ENCODE assay signal across 23 mouse cellular contexts in genomic region chr11:75972916-75973567, GRCm38 (mm10). TPM values are rescaled to one million over a fixed set of nuclear protein-coding genes. Genes with fewer than 3 reads are reported as not detected.
A peak's percentile ranks its signal among the peaks of the same experiment; 100 is the strongest.
DNase-seq lines count a peak whose midpoint lies in the region; ATAC-seq and TF ChIP-seq lines count a peak whose summit lies in the region.
"Had no signal": no experiment of that assay in that cellular context is flagged by ENCODE, and none has a peak within 500 bp of the region (broad histone marks: within the 10 kb centered on the region; RNA-seq: fewer than 3 reads in every experiment).

No protein-coding gene starts in this region.

- TF ChIP-seq CTCF in lung, adult 2 months (IDR thresholded peaks at IDR 0.05; ENCODE audit: insufficient read depth, low read length): no peak

- H3K36me3 ChIP-seq in embryonic facial prominence, embryonic 14.5 days (ENCODE audit: control insufficient read depth, insufficient read depth, low read length): no peaks in the 10 kb centered on the region
- no peaks in the 10 kb centered on the region for H3K36me3 ChIP-seq in embryonic facial prominence, embryonic 10.5 days (replicated peaks)
- H3K36me3 ChIP-seq in lung, embryonic 16.5 days (ENCODE audit: control insufficient read depth, insufficient read depth, low read length): no peaks in the 10 kb centered on the region
- H3K36me3 ChIP-seq: forebrain, embryonic 10.5 days; G1E; limb, embryonic 15.5 days had no signal

- no peak overlapping the region for H3K9ac ChIP-seq in embryonic facial prominence, embryonic 14.5 days (ENCODE audit: low read depth, low read length)
- no peak overlapping the region for H3K9ac ChIP-seq in lung, embryonic 16.5 days (ENCODE audit: low read length)
- H3K9ac ChIP-seq: hindbrain, embryonic 14.5 days; limb, embryonic 15.5 days; liver, embryonic 14.5 days had no signal

- H3K4me2 ChIP-seq in embryonic facial prominence, embryonic 14.5 days (ENCODE audit: low read depth, low read length): no peak overlapping the region
- no peak overlapping the region for H3K4me2 ChIP-seq in lung, embryonic 16.5 days (ENCODE audit: low read depth, low read length)
- H3K4me2 ChIP-seq: hindbrain, embryonic 14.5 days; limb, embryonic 15.5 days had no signal

- H3K4me3 ChIP-seq in embryonic facial prominence, embryonic 14.5 days (ENCODE audit: low read depth, low read length): no peak overlapping the region
- H3K4me3 ChIP-seq in embryonic facial prominence, embryonic 10.5 days: no peak overlapping the region
- no peak overlapping the region for H3K4me3 ChIP-seq in lung, embryonic 16.5 days (ENCODE audit: low read length)
- H3K4me3 ChIP-seq in lung, adult 2 months (replicated peaks; ENCODE audit: extremely low read depth, low read depth, low read length): no peak overlapping the region
- H3K4me3 ChIP-seq: forebrain, embryonic 10.5 days; limb, embryonic 15.5 days had no signal

- H3K9me3 ChIP-seq in embryonic facial prominence, embryonic 14.5 days (ENCODE audit: control insufficient read depth, low read length): peaks cover 7% of the 10 kb centered on the region; the same call in 1 of the 2 replicates
- H3K9me3 ChIP-seq in embryonic facial prominence, embryonic 10.5 days: no peaks in the 10 kb centered on the region
- H3K9me3 ChIP-seq in lung, embryonic 16.5 days (ENCODE audit: control insufficient read depth, low read length): no peaks in the 10 kb centered on the region
- H3K9me3 ChIP-seq: forebrain, embryonic 10.5 days; G1E; limb, embryonic 15.5 days had no signal

- peaks cover 3% of the 10 kb centered on the region; the same call in 1 of the 2 replicates for H3K27me3 ChIP-seq in embryonic facial prominence, embryonic 14.5 days (replicated peaks; ENCODE audit: control insufficient read depth, insufficient read depth, low read length)
- peaks cover 26% of the 10 kb centered on the region for H3K27me3 ChIP-seq in embryonic facial prominence, embryonic 10.5 days (replicated peaks; ENCODE audit: low read depth, poor library complexity, severe bottlenecking)
- no peaks in the 10 kb centered on the region; the same call in 1 of the 2 replicates for H3K27me3 ChIP-seq in lung, embryonic 16.5 days (ENCODE audit: control insufficient read depth, insufficient read depth, low read depth, low read length)
- H3K27me3 ChIP-seq: limb, embryonic 15.5 days had no signal

- TF ChIP-seq POLR2A in lung, adult 2 months (IDR thresholded peaks at IDR 0.05; ENCODE audit: borderline replicate concordance, extremely low read depth, low read depth, low read length): no peak

- 12% methylated on average over 7 of the region's 7 CpGs for WGBS in embryonic facial prominence, embryonic 14.5 days
- WGBS in embryonic facial prominence, embryonic 10.5 days: 26% methylated on average over 7 of the region's 7 CpGs
- WGBS in lung, embryonic 16.5 days: 21% methylated on average over 7 of the region's 7 CpGs
- WGBS in lung, adult 2 months: 28% methylated on average over 7 of the region's 7 CpGs

- peak; percentile 72 for ATAC-seq in embryonic facial prominence, embryonic 14.5 days (ENCODE audit: low read depth)
- peak; percentile 79 for ATAC-seq in lung, embryonic 16.5 days (ENCODE audit: low read depth)
- ATAC-seq: activated CD4-positive, CD25-positive, alpha-beta regulatory T cell, adult 4 months had no signal

- DNase-seq in embryonic facial prominence, embryonic 14.5 days (ENCODE audit: low spot score): peak; percentile 86
- DNase-seq in embryonic facial prominence, embryonic 10.5 days (ENCODE audit: low spot score): no peak
- DNase-seq in lung, adult 2 months: no peak
- DNase-seq in thymus, postnatal 0 days (ENCODE audit: low spot score): peak; percentile 18
- DNase-seq in thymus, postnatal 36 days: no peak
- DNase-seq in ovary, postnatal 36 days (ENCODE audit: low spot score): no peak
- DNase-seq: adrenal gland, adult 8-10 months; B cell, adult 2 months; gastrocnemius, postnatal 36 days; heart, postnatal 36 days; kidney, adult 2 months; lung, postnatal 14 days; right cerebral cortex, postnatal 14 days; spleen, adult 18-20 months; thymus, postnatal 25 days had no signal

- H3K27ac ChIP-seq in embryonic facial prominence, embryonic 14.5 days (replicated peaks; ENCODE audit: low read depth, low read length): no peak overlapping the region
- no peak overlapping the region for H3K27ac ChIP-seq in embryonic facial prominence, embryonic 10.5 days (replicated peaks)
- H3K27ac ChIP-seq in lung, embryonic 16.5 days (ENCODE audit: low read length): peak overlapping the region; percentile 53; the same call in 1 of the 2 replicates
- H3K27ac ChIP-seq: forebrain, embryonic 10.5 days; hindbrain, embryonic 14.5 days; kidney, postnatal 0 days; limb, embryonic 15.5 days; liver, embryonic 14.5 days had no signal

- no peaks in the 10 kb centered on the region for H3K4me1 ChIP-seq in embryonic facial prominence, embryonic 14.5 days (ENCODE audit: control insufficient read depth, insufficient read depth, low read length)
- peaks cover 5% of the 10 kb centered on the region for H3K4me1 ChIP-seq in embryonic facial prominence, embryonic 10.5 days
- H3K4me1 ChIP-seq in lung, embryonic 16.5 days (replicated peaks; ENCODE audit: control insufficient read depth, insufficient read depth, low read length): peaks cover 4% of the 10 kb centered on the region; the same call in 1 of the 2 replicates
- no peaks in the 10 kb centered on the region for H3K4me1 ChIP-seq in lung, adult 2 months (ENCODE audit: control insufficient read depth, insufficient read depth, low read length)

RNA-seq across cellular contexts. Expression of gene 1700016K19Rik, which starts 26.7 kb away (rescaled TPM):
- polyA plus RNA-seq in embryonic facial prominence, embryonic 14.5 days (2014; fragmentation: Nextera tagmentation; extraction: Ambion mirVana): 2.0 and 7.3 TPM in 2 replicates
- polyA plus RNA-seq in embryonic facial prominence, embryonic 10.5 days (2016; fragmentation: Nextera tagmentation; extraction: Ambion mirVana): 0.65 and 0.99 TPM in 2 replicates
- 10.8 and 11.8 TPM in 2 replicates for polyA plus RNA-seq in lung, embryonic 16.5 days (2015; fragmentation: Nextera tagmentation; extraction: Ambion mirVana)
- 13.6 and 14.8 TPM in 2 replicates for polyA plus RNA-seq in lung, adult 2 months (2012; rRNA removed)
- 1.2 and 1.3 TPM in 2 replicates for polyA plus RNA-seq in thymus, postnatal 0 days (2015; fragmentation: Nextera tagmentation; extraction: Ambion mirVana)
- polyA plus RNA-seq: G1E; liver, embryonic 14.5 days had no signal

RNA-seq across cellular contexts. Expression of gene Rph3al, which starts 34.8 kb away (rescaled TPM):
- 3.0 TPM in 2 replicates for polyA plus RNA-seq in embryonic facial prominence, embryonic 14.5 days (2014; fragmentation: Nextera tagmentation; extraction: Ambion mirVana)
- 2.2 and 3.5 TPM in 2 replicates for polyA plus RNA-seq in embryonic facial prominence, embryonic 10.5 days (2016; fragmentation: Nextera tagmentation; extraction: Ambion mirVana)
- polyA plus RNA-seq in lung, embryonic 16.5 days (2015; fragmentation: Nextera tagmentation; extraction: Ambion mirVana): 8.1 and 8.5 TPM in 2 replicates
- 15.5 and 17.7 TPM in 2 replicates for polyA plus RNA-seq in lung, adult 2 months (2012; rRNA removed)
- 4.2 and 4.3 TPM in 2 replicates for polyA plus RNA-seq in thymus, postnatal 0 days (2015; fragmentation: Nextera tagmentation; extraction: Ambion mirVana)
- polyA plus RNA-seq: G1E had no signal

RNA-seq across cellular contexts. Expression of gene Rflnb, which starts 54.5 kb away (rescaled TPM):
- 45.3 and 45.6 TPM in 2 replicates for polyA plus RNA-seq in embryonic facial prominence, embryonic 14.5 days (2014; fragmentation: Nextera tagmentation; extraction: Ambion mirVana)
- 24.6 and 29.7 TPM in 2 replicates for polyA plus RNA-seq in embryonic facial prominence, embryonic 10.5 days (2016; fragmentation: Nextera tagmentation; extraction: Ambion mirVana)
- 41.7 and 42.8 TPM in 2 replicates for polyA plus RNA-seq in lung, embryonic 16.5 days (2015; fragmentation: Nextera tagmentation; extraction: Ambion mirVana)
- polyA plus RNA-seq in lung, adult 2 months (2012; rRNA removed): 15.6 and 16.0 TPM in 2 replicates
- polyA plus RNA-seq in thymus, postnatal 0 days (2015; fragmentation: Nextera tagmentation; extraction: Ambion mirVana): 10.6 and 13.2 TPM in 2 replicates

Comparison
In these comparisons a context has a peak if more than half of its experiments do, and no peak if none do; other contexts are left out.
1. DNase-seq: peak in embryonic facial prominence, embryonic 14.5 days (single experiment) and thymus, postnatal 0 days (single experiment); none in embryonic facial prominence, embryonic 10.5 days (single experiment), lung, adult 2 months (single experiment), thymus, postnatal 36 days (0 of 2) and ovary, postnatal 36 days (single experiment).